Mouse (Mus musculus) bone marrow, adult 2 months (tissue): ENCODE measurements around the gene Nmnat2.

Experiments used
- CTCF ChIP-seq: fragments of 200-500 bp; IDR thresholded peaks from 2 replicates; pipeline ENCODE4 v1.5.1; 2011; ENCODE audit warnings: low read length, control low read depth; ENCODE audit not compliant: control insufficient read depth, insufficient read depth
- POLR2A ChIP-seq: fragments of 200-500 bp; IDR thresholded peaks from 2 replicates; pipeline ENCODE4 v1.6.1; 2011; ENCODE audit warnings: low read depth, mild to moderate bottlenecking, control low read depth, low read length, borderline replicate concordance; ENCODE audit not compliant: control insufficient read depth

- TF ChIP-seq POLR2A = no peak
- no peak for TF ChIP-seq CTCF
Measured at GRCm38 (mm10) chr1:152966222-152966621, 11.4 kb downstream of the Nmnat2 start.
